ENCODE assay signal across 9 mouse cellular contexts in genomic region chr3:88484597-88485316, GRCm38 (mm10). TPM values are rescaled to one million over a fixed set of nuclear protein-coding genes. Genes with fewer than 3 reads are reported as not detected.
DNase-seq lines count a peak whose midpoint lies in the region; ATAC-seq and TF ChIP-seq lines count a peak whose summit lies in the region.
"Had no signal": no experiment of that assay in that cellular context is flagged by ENCODE, and none has a peak within 500 bp of the region (broad histone marks: within the 10 kb centered on the region; RNA-seq: fewer than 3 reads in every experiment).

No protein-coding gene starts in this region.

- H3K27me3 ChIP-seq in hindbrain, embryonic 14.5 days (ENCODE audit: control insufficient read depth, insufficient read depth, low read length) = peaks cover 53% of the 10 kb centered on the region
- H3K27me3 ChIP-seq in neural tube, embryonic 12.5 days (replicated peaks) = peaks cover 58% of the 10 kb centered on the region

- H3K4me3 ChIP-seq in left cerebral cortex, adult 2 months = no peak overlapping the region
- peak overlapping the region; percentile 8; the same call in 1 of the 2 replicates for H3K4me3 ChIP-seq in hindbrain, embryonic 14.5 days (replicated peaks; ENCODE audit: low read length)
- H3K4me3 ChIP-seq in neural tube, embryonic 12.5 days = peak overlapping the region; percentile 17; the same call in 1 of the 2 replicates
- H3K4me3 ChIP-seq: liver, embryonic 15.5 days had no signal

- WGBS in hindbrain, embryonic 14.5 days = 11% methylated on average over 38 of the region's 39 CpGs
- WGBS in neural tube, embryonic 12.5 days = 10% methylated on average over 39 of the region's 39 CpGs

- intact Hi-C loops in left cerebral cortex, adult 2 months (cut with DNase I) = loop anchor here (2.0 kb wide), 1 partner anchor 18 kb away; no protein-coding TSS in a partner anchor
- intact Hi-C loops in left cerebral cortex, postnatal 14 days (cut with DNase I) = loop anchor here (2.0 kb wide), 1 partner anchor 38 kb away; no protein-coding TSS in a partner anchor

- peak overlapping the region; percentile 37 for H3K4me2 ChIP-seq in hindbrain, embryonic 14.5 days (replicated peaks)
- peak overlapping the region; percentile 56 for H3K4me2 ChIP-seq in neural tube, embryonic 12.5 days (replicated peaks)
- H3K4me2 ChIP-seq: liver, embryonic 15.5 days had no signal

- H3K9ac ChIP-seq in hindbrain, embryonic 14.5 days = no peak overlapping the region
- peak overlapping the region; percentile 35; the same call in 1 of the 2 replicates for H3K9ac ChIP-seq in neural tube, embryonic 12.5 days
- H3K9ac ChIP-seq: liver, embryonic 15.5 days had no signal

- no peak for ATAC-seq in hindbrain, embryonic 14.5 days (ENCODE audit: low FRiP score)
- no peak for ATAC-seq in neural tube, embryonic 12.5 days (ENCODE audit: low FRiP score, low read depth)

- peaks cover 30% of the 10 kb centered on the region for H3K36me3 ChIP-seq in hindbrain, embryonic 14.5 days (replicated peaks; ENCODE audit: control insufficient read depth, insufficient read depth)
- peaks cover 6% of the 10 kb centered on the region; the same call in 1 of the 2 replicates for H3K36me3 ChIP-seq in neural tube, embryonic 12.5 days

- no peaks in the 10 kb centered on the region for H3K9me3 ChIP-seq in hindbrain, embryonic 14.5 days (ENCODE audit: control insufficient read depth, low read length)
- no peaks in the 10 kb centered on the region for H3K9me3 ChIP-seq in neural tube, embryonic 12.5 days
- H3K9me3 ChIP-seq: liver, embryonic 15.5 days had no signal

- no peaks in the 10 kb centered on the region; the same call in 1 of the 2 replicates for H3K4me1 ChIP-seq in hindbrain, embryonic 14.5 days (replicated peaks; ENCODE audit: control insufficient read depth, insufficient read depth, low read length)
- H3K4me1 ChIP-seq in neural tube, embryonic 12.5 days = peaks cover 6% of the 10 kb centered on the region

- no peak for TF ChIP-seq CTCF in left cerebral cortex, adult 2 months (IDR thresholded peaks at IDR 0.05)

- DNase-seq in left cerebral cortex, adult 2 months (ENCODE audit: extremely low spot score in 1 of 2, low spot score in 2 of 2) = peak; percentile 35 to 58
- no peak for DNase-seq in left cerebral cortex, postnatal 14 days (ENCODE audit: low spot score in 2 of 2)
- peak; percentile 62 for DNase-seq in embryo, embryonic 10.5 days (ENCODE audit: low spot score)
- no peak for DNase-seq in hindbrain, embryonic 14.5 days (ENCODE audit: low spot score)
- DNase-seq in urinary bladder, adult 2 months (ENCODE audit: low spot score) = no peak
- DNase-seq in testis, postnatal 14 days (ENCODE audit: low spot score) = no peak
- no peak for DNase-seq in layer of hippocampus, adult 11-12 months (ENCODE audit: low spot score)

- H3K27ac ChIP-seq in left cerebral cortex, adult 2 months = peak overlapping the region; percentile 29; the same call in 1 of the 2 replicates
- no peak overlapping the region for H3K27ac ChIP-seq in hindbrain, embryonic 14.5 days
- no peak overlapping the region for H3K27ac ChIP-seq in neural tube, embryonic 12.5 days
- H3K27ac ChIP-seq: liver, embryonic 15.5 days had no signal

RNA-seq across cellular contexts. Expression of gene Sema4a, which starts 23.8 kb away (rescaled TPM):
- 10 to 100 TPM; 68.7 to 71.2 TPM for total RNA-seq in left cerebral cortex, adult 2 months (2021)
- 10 to 100 TPM; 51.3 to 57.7 TPM for total RNA-seq in left cerebral cortex, postnatal 14 days (2021)
- polyA plus RNA-seq in hindbrain, embryonic 14.5 days (2014; fragmentation: Nextera tagmentation; extraction: Ambion mirVana) = 21.5 and 22.9 TPM in 2 replicates
- 13.6 and 15.3 TPM in 2 replicates for polyA plus RNA-seq in neural tube, embryonic 12.5 days (2016; fragmentation: Nextera tagmentation; extraction: Ambion mirVana)
- 63.2 and 63.3 TPM in 2 replicates for polyA plus RNA-seq in urinary bladder, adult 2 months (2012; rRNA removed)

RNA-seq across cellular contexts. Expression of gene Lmna, which starts 25.0 kb away (rescaled TPM):
- 10 to 100 TPM; 59.3 to 61.7 TPM for total RNA-seq in left cerebral cortex, adult 2 months (2021)
- total RNA-seq in left cerebral cortex, postnatal 14 days (2021) = 10 to 100 TPM; 50.0 to 54.2 TPM
- 44.3 and 47.3 TPM in 2 replicates for polyA plus RNA-seq in hindbrain, embryonic 14.5 days (2014; fragmentation: Nextera tagmentation; extraction: Ambion mirVana)
- 27.6 and 27.9 TPM in 2 replicates for polyA plus RNA-seq in neural tube, embryonic 12.5 days (2016; fragmentation: Nextera tagmentation; extraction: Ambion mirVana)
- polyA plus RNA-seq in urinary bladder, adult 2 months (2012; rRNA removed) = 171 and 182 TPM in 2 replicates

RNA-seq across cellular contexts. Expression of gene Mex3a, which starts 47.4 kb away (rescaled TPM):
- 1 to 10 TPM; 3.2 TPM for total RNA-seq in left cerebral cortex, adult 2 months (2021)
- total RNA-seq in left cerebral cortex, postnatal 14 days (2021) = 1 to 10 TPM; 3.3 to 4.2 TPM
- 30.8 and 31.0 TPM in 2 replicates for polyA plus RNA-seq in hindbrain, embryonic 14.5 days (2014; fragmentation: Nextera tagmentation; extraction: Ambion mirVana)
- 41.9 and 43.3 TPM in 2 replicates for polyA plus RNA-seq in neural tube, embryonic 12.5 days (2016; fragmentation: Nextera tagmentation; extraction: Ambion mirVana)
- polyA plus RNA-seq in urinary bladder, adult 2 months (2012; rRNA removed) = 1.7 and 1.8 TPM in 2 replicates

RNA-seq across cellular contexts. Expression of gene Slc25a44, which starts 59.8 kb away (rescaled TPM):
- 10 to 100 TPM; 75.8 to 77.6 TPM for total RNA-seq in left cerebral cortex, adult 2 months (2021)
- total RNA-seq in left cerebral cortex, postnatal 14 days (2021) = 10 to 100 TPM; 69.6 to 71.3 TPM
- polyA plus RNA-seq in hindbrain, embryonic 14.5 days (2014; fragmentation: Nextera tagmentation; extraction: Ambion mirVana) = 36.4 and 42.2 TPM in 2 replicates
- 24.1 and 28.0 TPM in 2 replicates for polyA plus RNA-seq in neural tube, embryonic 12.5 days (2016; fragmentation: Nextera tagmentation; extraction: Ambion mirVana)
- polyA plus RNA-seq in urinary bladder, adult 2 months (2012; rRNA removed) = 18.7 and 19.8 TPM in 2 replicates

Comparison
In these comparisons a context has a peak if more than half of its experiments do, and no peak if none do; other contexts are left out.
1. DNase-seq: peak in left cerebral cortex, adult 2 months (2 of 2) and embryo, embryonic 10.5 days (single experiment); none in left cerebral cortex, postnatal 14 days (0 of 2), hindbrain, embryonic 14.5 days (single experiment), urinary bladder, adult 2 months (single experiment), testis, postnatal 14 days (single experiment) and layer of hippocampus, adult 11-12 months (single experiment).
2. RNA of gene Mex3a, which starts 47.4 kb away (polyA plus RNA-seq): 41.9 to 43.3 TPM in neural tube, embryonic 12.5 days and 30.8 to 31.0 TPM in hindbrain, embryonic 14.5 days; 1.7 to 1.8 TPM in urinary bladder, adult 2 months; every median in the first group is over 10 times any median in the second.